Mouse (Mus musculus): ENCODE data around the gene Zdhhc25. TPM values are rescaled to one million over a fixed set of nuclear protein-coding genes. Genes with fewer than 3 reads are reported as not detected.

Gene Zdhhc25
- polyA plus RNA-seq, 1 experiment, result 0.51 TPM

GRCm38 (mm10) chr15:88604669-88605414 is 4.7 kb downstream of the Zdhhc25 start:
- no peaks in the 10 kb centered on the region for H3K79me2 ChIP-seq (ENCODE audit: control insufficient read depth, insufficient read depth)
- H3K79me3 ChIP-seq (ENCODE audit: low read depth), result no peaks in the 10 kb centered on the region
- no peak overlapping the region for H3ac ChIP-seq (ENCODE audit: control insufficient read depth, insufficient read length, low read depth)
- H3K4me3 ChIP-seq (ENCODE audit: insufficient read depth, poor library complexity, severe bottlenecking), result no peak overlapping the region
- peaks cover 3% of the 10 kb centered on the region for H3K27me3 ChIP-seq (ENCODE audit: control insufficient read depth, insufficient read depth, insufficient read length)
- H3K36me3 ChIP-seq (ENCODE audit: control insufficient read depth, insufficient read depth), result no peaks in the 10 kb centered on the region
- TF ChIP-seq MYOD1 (IDR thresholded peaks at IDR 0.05; ENCODE audit: control insufficient read depth, insufficient read length, low read depth) (no peak), CTCF (IDR thresholded peaks at IDR 0.05; ENCODE audit: control insufficient read depth, insufficient read depth, insufficient read length) (no peak), MYOG (IDR thresholded peaks at IDR 0.05; ENCODE audit: control insufficient read depth, extremely low read depth, insufficient read length) (no peak), CEBPB (IDR thresholded peaks at IDR 0.05; ENCODE audit: low read depth) (no peak), FOSL1 (IDR thresholded peaks at IDR 0.05; ENCODE audit: insufficient read depth, low read length, poor library complexity, severe bottlenecking) (no peak), USF1 (IDR thresholded peaks at IDR 0.05; ENCODE audit: low read depth) (no peak), MAX (IDR thresholded peaks at IDR 0.05) (no peak)

- no peak overlapping the region for H3ac ChIP-seq (ENCODE audit: control insufficient read depth, insufficient read length, low read depth)
- H3K27me3 ChIP-seq (ENCODE audit: control insufficient read depth, insufficient read depth, insufficient read length), result peaks cover 3% of the 10 kb centered on the region
- H3K36me3 ChIP-seq (ENCODE audit: control insufficient read depth, insufficient read depth), result no peaks in the 10 kb centered on the region
- no peak overlapping the region for H3K4me3 ChIP-seq (ENCODE audit: insufficient read depth, poor library complexity, severe bottlenecking)
- H3K79me2 ChIP-seq (ENCODE audit: control insufficient read depth, insufficient read depth), result no peaks in the 10 kb centered on the region
- H3K79me3 ChIP-seq (ENCODE audit: low read depth), result no peaks in the 10 kb centered on the region
- TF ChIP-seq MYOD1 (IDR thresholded peaks at IDR 0.05; ENCODE audit: control insufficient read depth, insufficient read length, low read depth) (no peak), FOSL1 (IDR thresholded peaks at IDR 0.05; ENCODE audit: insufficient read depth, low read length, poor library complexity, severe bottlenecking) (no peak), CTCF (IDR thresholded peaks at IDR 0.05; ENCODE audit: control insufficient read depth, insufficient read depth, insufficient read length) (no peak), CEBPB (IDR thresholded peaks at IDR 0.05; ENCODE audit: low read depth) (no peak), MAX (IDR thresholded peaks at IDR 0.05) (no peak), USF1 (IDR thresholded peaks at IDR 0.05; ENCODE audit: low read depth) (no peak), MYOG (IDR thresholded peaks at IDR 0.05; ENCODE audit: control insufficient read depth, extremely low read depth, insufficient read length) (no peak)
Measured at GRCm38 (mm10) chr15:88605415-88605785, 5.3 kb downstream of the Zdhhc25 start.

- Histone ChIP-seq H3K79me3 (ENCODE audit: low read depth) (no peaks in the 10 kb centered on the region), H3K79me2 (ENCODE audit: control insufficient read depth, insufficient read depth) (no peaks in the 10 kb centered on the region), H3K4me3 (ENCODE audit: insufficient read depth, poor library complexity, severe bottlenecking) (no peak overlapping the region), H3K36me3 (ENCODE audit: control insufficient read depth, insufficient read depth) (no peaks in the 10 kb centered on the region), H3K27me3 (ENCODE audit: control insufficient read depth, insufficient read depth, insufficient read length) (peaks cover 11% of the 10 kb centered on the region), H3ac (ENCODE audit: control insufficient read depth, insufficient read length, low read depth) (no peak overlapping the region)
- no peak for TF ChIP-seq CEBPB (IDR thresholded peaks at IDR 0.05; ENCODE audit: low read depth)
Measured at GRCm38 (mm10) chr15:88617125-88617524, 17.0 kb downstream of the Zdhhc25 start.

GRCm38 (mm10) chr15:88618008-88618773 is 18.1 kb downstream of the Zdhhc25 start:
- Histone ChIP-seq H3K27me3 (ENCODE audit: control insufficient read depth, insufficient read depth, insufficient read length) (peaks cover 11% of the 10 kb centered on the region), H3ac (ENCODE audit: control insufficient read depth, insufficient read length, low read depth) (no peak overlapping the region), H3K4me3 (ENCODE audit: insufficient read depth, poor library complexity, severe bottlenecking) (no peak overlapping the region), H3K79me2 (ENCODE audit: control insufficient read depth, insufficient read depth) (no peaks in the 10 kb centered on the region), H3K79me3 (ENCODE audit: low read depth) (no peaks in the 10 kb centered on the region), H3K36me3 (ENCODE audit: control insufficient read depth, insufficient read depth) (no peaks in the 10 kb centered on the region)
- no peak for TF ChIP-seq MYOG (IDR thresholded peaks at IDR 0.05; ENCODE audit: control insufficient read depth, extremely low read depth, insufficient read length)
- no peak for TF ChIP-seq USF1 (IDR thresholded peaks at IDR 0.05; ENCODE audit: low read depth)
- no peak for TF ChIP-seq MAX (IDR thresholded peaks at IDR 0.05)
- no peak for TF ChIP-seq CTCF (IDR thresholded peaks at IDR 0.05; ENCODE audit: control insufficient read depth, insufficient read depth, insufficient read length)
- TF ChIP-seq MYOD1 (IDR thresholded peaks at IDR 0.05; ENCODE audit: control insufficient read depth, insufficient read length, low read depth), result no peak
- no peak for TF ChIP-seq FOSL1 (IDR thresholded peaks at IDR 0.05; ENCODE audit: insufficient read depth, low read length, poor library complexity, severe bottlenecking)
- TF ChIP-seq CEBPB (IDR thresholded peaks at IDR 0.05; ENCODE audit: low read depth), result no peak

GRCm38 (mm10) chr15:88620017-88620416 is 19.9 kb downstream of the Zdhhc25 start:
- H3K4me3 ChIP-seq (ENCODE audit: insufficient read depth, poor library complexity, severe bottlenecking), result no peak overlapping the region
- peaks cover 11% of the 10 kb centered on the region for H3K27me3 ChIP-seq (ENCODE audit: control insufficient read depth, insufficient read depth, insufficient read length)
- H3K79me3 ChIP-seq (ENCODE audit: low read depth), result no peaks in the 10 kb centered on the region
- H3K79me2 ChIP-seq (ENCODE audit: control insufficient read depth, insufficient read depth), result no peaks in the 10 kb centered on the region
- no peak overlapping the region for H3ac ChIP-seq (ENCODE audit: control insufficient read depth, insufficient read length, low read depth)
- no peaks in the 10 kb centered on the region for H3K36me3 ChIP-seq (ENCODE audit: control insufficient read depth, insufficient read depth)
- no peak for TF ChIP-seq MYOG (IDR thresholded peaks at IDR 0.05; ENCODE audit: control insufficient read depth, extremely low read depth, insufficient read length)
- TF ChIP-seq FOSL1 (IDR thresholded peaks at IDR 0.05; ENCODE audit: insufficient read depth, low read length, poor library complexity, severe bottlenecking), result no peak
- TF ChIP-seq MAX (IDR thresholded peaks at IDR 0.05), result no peak
- TF ChIP-seq USF1 (IDR thresholded peaks at IDR 0.05; ENCODE audit: low read depth), result no peak
- no peak for TF ChIP-seq CEBPB (IDR thresholded peaks at IDR 0.05; ENCODE audit: low read depth)
- TF ChIP-seq MYOD1 (IDR thresholded peaks at IDR 0.05; ENCODE audit: control insufficient read depth, insufficient read length, low read depth), result no peak

Data from C2C12 (cell line).